Mouse (Mus musculus) ovary, postnatal 14 days (tissue): ENCODE measurements at regions not wholly inside any gene's neighbourhood (a gene's known extent, or its start where the extent isn't known, plus 50 kb on each side); places are given as distances from the start of the nearest gene placed in this dataset.

Source experiments
- DNase-seq: peaks from one replicate; pipeline ENCODE4 v3.0.0; 2022; ENCODE audit warnings: low spot score

- no peak for DNase-seq
These were observed 291.6 kb downstream of the Pten start for GRCm38 (mm10) chr19:33048754-33049442.

GRCm38 (mm10) chr19:33053199-33053867 is 296.0 kb downstream of the Pten start:
- no peak for DNase-seq

- DNase-seq: no peak
These were observed 299.1 kb downstream of the Pten start for GRCm38 (mm10) chr19:33056372-33056791.

DNA sequence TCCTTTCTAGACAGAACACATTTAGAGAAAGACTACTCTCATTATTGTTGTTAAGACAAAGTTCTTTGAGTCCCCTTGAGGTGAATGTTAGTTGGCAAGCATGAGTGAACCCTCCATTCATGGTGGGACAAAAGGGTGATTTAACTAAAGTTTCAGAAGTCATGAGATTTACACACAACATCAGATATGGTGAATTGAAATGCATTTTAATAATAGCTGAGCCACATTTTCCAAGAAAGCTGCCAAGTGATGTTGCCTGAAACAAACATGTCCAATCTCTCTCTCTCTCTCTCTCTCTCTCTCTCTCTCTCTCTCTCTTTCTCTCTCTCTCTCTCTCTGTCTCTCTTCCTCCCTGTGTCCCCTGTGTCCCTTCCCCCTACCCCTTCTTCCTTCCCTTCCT is 303.7 kb downstream of the Pten start:
- DNase-seq: no peak

DNA sequence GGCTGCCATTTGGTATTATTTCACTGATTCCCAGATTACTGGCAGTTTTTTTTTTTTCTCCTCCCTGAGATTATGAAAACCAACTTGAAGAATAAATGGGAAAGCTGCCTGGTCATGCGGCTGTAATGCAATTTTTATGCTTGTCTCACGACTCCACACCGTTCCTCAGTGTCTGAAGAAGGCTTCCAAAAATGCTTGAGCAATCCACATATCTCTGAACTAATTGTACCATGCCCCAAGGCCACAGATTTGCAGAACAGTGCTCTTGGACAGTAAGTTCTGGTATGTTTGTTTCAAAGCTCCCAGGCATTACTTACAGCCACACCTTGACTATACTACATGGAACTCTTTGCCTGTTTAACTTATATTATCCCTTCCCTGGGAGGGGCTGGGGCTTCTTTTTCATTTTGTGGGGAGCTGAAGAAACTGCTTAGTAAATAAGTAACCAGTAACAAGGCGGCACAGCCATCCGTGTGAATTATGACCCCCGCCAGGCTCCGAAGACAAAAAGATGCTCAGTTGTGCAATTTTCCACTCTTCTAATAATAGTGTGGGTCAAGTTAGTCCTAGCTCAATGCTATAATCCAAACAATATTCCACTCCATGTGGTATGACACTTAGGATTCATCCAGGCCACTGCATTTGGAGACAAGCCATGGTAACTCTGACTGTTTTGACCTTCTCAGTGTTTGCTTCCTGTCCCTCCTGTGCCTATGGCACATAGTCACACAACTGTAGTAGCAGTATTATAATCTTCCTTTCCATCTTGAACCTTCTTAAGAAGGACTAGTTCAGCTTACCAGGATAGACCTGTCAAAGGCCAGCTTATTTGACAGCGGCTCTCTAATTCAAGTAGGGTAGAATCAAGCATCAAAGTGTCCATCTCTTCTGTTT is 305.1 kb downstream of the Pten start:
- no peak for DNase-seq

DNA sequence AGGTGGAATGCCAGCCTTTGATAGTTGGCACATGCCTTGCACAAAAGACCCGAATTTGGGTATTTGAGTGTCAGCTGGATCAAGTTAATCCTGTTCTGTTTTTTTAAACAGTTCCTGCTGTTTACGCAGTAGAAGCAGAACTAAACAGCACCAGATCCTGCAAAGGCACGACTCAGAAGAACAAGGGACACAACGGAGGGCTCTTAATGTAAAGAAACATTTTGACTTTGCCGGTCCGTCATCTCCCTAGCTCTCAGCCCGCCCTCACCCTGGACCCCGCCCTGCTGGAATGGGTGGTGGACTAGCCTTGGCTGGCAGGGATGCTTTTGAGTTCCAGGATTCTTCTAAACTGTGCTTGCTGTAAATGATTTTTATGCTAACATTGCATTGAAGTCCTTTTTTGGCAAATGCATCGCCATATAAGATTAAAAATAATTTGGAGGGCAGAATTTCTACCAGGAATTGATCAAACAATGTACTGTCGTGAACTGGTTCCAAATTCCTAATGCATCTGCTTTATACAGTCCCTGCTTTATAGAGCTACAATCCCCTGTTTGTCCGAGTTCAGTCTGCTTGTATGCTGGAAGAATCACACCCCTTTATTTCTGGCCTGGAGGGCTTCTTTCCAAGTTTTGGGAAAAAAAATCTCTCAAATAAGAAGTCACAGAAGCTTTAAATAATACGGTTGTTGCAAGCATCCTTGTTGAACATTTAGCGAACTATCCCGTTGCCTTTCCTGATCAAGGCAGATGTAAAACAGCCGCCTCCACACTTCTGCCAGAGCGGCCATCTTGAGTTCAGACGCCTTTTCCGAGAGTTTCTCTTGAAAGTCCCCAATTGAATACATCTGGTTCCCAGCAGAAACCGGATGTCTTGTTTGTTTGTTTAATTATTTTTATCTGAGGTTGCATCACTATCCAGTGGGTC is 308.2 kb downstream of the Pten start:
- DNase-seq: no peak

DNA sequence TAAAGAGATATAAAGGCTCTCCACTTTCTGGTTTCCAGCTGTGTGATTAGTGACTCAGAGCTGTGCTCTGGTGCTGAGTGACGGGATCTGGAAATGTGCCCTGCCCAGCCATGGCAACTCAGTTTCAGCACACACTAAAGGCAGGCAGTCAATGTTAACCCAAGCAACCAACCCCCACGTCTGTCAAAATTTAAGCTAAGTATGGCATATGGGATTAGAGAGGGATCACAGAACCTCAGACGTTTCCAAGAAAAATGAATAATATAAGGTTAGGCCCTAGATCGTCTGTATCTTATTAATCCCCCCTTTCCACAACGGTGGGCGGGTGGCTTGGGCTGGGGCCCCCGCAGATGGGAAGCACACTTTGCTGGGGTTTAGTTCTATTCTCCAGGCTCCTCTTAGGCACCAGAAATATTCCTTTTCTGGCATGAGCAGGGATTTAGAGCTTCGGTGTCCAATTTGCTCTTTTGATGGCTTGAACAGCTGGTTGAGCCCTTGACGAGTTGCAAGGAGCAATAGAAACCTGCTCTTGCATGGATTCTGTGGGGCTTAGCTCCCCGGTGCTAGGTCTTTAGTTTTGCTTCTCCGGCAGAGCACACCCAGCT is 311.2 kb downstream of the Pten start:
- DNase-seq: no peak

- no peak for DNase-seq
These were observed 312.5 kb downstream of the Pten start for GRCm38 (mm10) chr19:33069761-33070160.

- DNase-seq: no peak
These were observed 315.0 kb downstream of the Pten start for GRCm38 (mm10) chr19:33072299-33072698.

GRCm38 (mm10) chr19:33074907-33075306 is 317.2 kb downstream of the Rnls start:
- no peak for DNase-seq

DNA sequence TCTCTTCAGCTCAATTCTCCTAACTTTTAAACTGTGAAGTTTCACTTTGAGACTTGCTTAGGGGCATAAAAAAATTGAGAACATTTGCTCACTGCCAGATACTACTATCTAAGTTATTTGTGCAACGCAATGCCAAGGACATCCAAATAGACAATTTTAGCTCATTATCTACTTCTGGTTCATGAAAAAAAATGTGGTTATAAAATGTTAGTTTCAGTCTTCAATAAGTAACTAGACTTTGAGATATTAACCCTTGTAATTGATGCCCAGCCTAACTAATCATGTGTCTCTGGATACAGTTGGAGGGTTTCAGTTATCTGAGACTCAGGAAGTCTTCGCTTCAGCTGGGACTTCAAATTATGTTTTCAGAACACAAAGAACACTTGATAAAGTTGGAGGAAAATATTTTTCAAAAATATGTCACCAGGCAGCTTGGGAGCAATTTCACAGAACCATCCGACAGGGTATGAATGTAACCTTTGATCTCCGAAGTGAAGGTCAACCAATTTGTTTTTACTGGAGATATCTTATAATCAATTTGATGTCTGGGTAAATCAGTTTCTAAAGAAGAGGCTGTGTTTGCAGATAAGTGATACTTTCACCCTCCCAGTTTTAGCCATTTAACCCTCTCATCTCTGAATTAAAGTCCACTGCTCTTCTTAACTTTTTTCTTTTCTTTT is 313.3 kb downstream of the Rnls start:
- DNase-seq: no peak

DNA sequence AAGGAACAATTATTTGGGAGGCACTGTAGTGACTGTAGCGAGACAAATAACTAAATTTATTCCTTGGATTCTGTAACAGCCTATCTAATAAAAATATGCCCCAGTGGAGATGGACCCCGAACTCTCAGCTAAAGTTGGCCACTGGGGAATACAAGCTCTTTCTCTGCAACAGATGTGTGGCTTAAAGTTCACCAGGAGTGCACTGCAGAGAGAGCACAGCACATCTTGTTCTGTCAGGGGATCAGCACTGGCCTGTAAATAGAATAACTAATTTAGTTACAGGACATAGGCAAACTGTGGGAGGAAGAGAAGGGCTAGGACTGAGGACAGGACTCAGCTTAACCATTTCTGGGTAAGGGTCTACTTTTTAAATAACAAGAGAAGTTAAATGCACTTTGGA is 312.1 kb downstream of the Rnls start:
- DNase-seq: no peak

GRCm38 (mm10) chr19:33081493-33081892 is 310.6 kb downstream of the Rnls start:
- no peak for DNase-seq

GRCm38 (mm10) chr19:33083371-33083770 is 308.7 kb downstream of the Rnls start:
- DNase-seq: no peak

GRCm38 (mm10) chr19:33084683-33085082 is 307.4 kb downstream of the Rnls start:
- DNase-seq: no peak
